Mouse (Mus musculus) hindbrain, postnatal 0 days (tissue): ENCODE measurements around the gene Sash1. TPM values are rescaled to one million over a fixed set of nuclear protein-coding genes. Genes with fewer than 3 reads are reported as not detected.
"Not testable (repeated sequence)": the region's sequence is repeated elsewhere in the genome, so short reads cannot be mapped to it uniquely, and the experiment has no call there.

Experiments
- ATAC-seq: fragments of 200-750 bp; cut with Nextera tagmentation; 2 replicates; pipeline ENCODE4 v1.8.0; 2017; ENCODE audit warnings: mild to moderate bottlenecking, moderate TSS enrichment, moderate library complexity
- DNase-seq: peaks from one replicate; pipeline ENCODE4 v3.0.0-alpha.2; 2015; ENCODE audit warnings: low spot score
- H3K27ac ChIP-seq: fragments of 300-500 bp; sonication (generic); 2 replicates; pipeline ENCODE4 v1.5.1; 2014; ENCODE audit warnings: mild to moderate bottlenecking
- H3K27me3 ChIP-seq: fragments of 300-500 bp; sonication (generic); 2 replicates; pipeline ENCODE4 v1.6.1; 2014; ENCODE audit warnings: low read length, mixed read lengths; ENCODE audit not compliant: insufficient read depth
- H3K36me3 ChIP-seq: fragments of 300-500 bp; sonication (generic); 2 replicates; pipeline ENCODE4 v1.6.1; 2014; ENCODE audit warnings: low read length, mixed read lengths; ENCODE audit not compliant: insufficient read depth
- H3K4me1 ChIP-seq: fragments of 300-500 bp; sonication (generic); 2 replicates; pipeline ENCODE4 v1.6.1; 2014; ENCODE audit warnings: antibody characterized with exemption, low read length, mixed read lengths; ENCODE audit not compliant: insufficient read depth
- H3K4me2 ChIP-seq: fragments of 300-500 bp; sonication (generic); 2 replicates; pipeline ENCODE4 v1.6.1; 2014; ENCODE audit warnings: low read depth, mild to moderate bottlenecking, low read length, moderate library complexity, mixed read lengths
- H3K4me3 ChIP-seq: fragments of 300-500 bp; sonication (generic); 2 replicates; pipeline ENCODE4 v1.5.1; 2014; ENCODE audit warnings: low read length
- H3K9ac ChIP-seq: fragments of 300-500 bp; sonication (generic); replicated peaks from 2 replicates; pipeline ENCODE4 v1.6.1; 2014; ENCODE audit warnings: mild to moderate bottlenecking, low read length, moderate library complexity, mixed read lengths
- H3K9me3 ChIP-seq: fragments of 300-500 bp; sonication (generic); 2 replicates; pipeline ENCODE4 v1.6.1; 2016; ENCODE audit warnings: low read length, mixed read lengths
- CTCF ChIP-seq: IDR thresholded peaks from 2 replicates; pipeline ENCODE4 v1.5.1; 2016; ENCODE audit warnings: antibody characterized with exemption, control low read depth, low read depth
- WGBS: fragments of 180-500 bp; shearing (Covaris S2); extraction: QIAGEN DNeasy Blood & Tissue Kit; methylation state at CpG from one replicate; pipeline ENCODE4 v1.1.7; 2014; 5-methylcytosine and 5-hydroxymethylcytosine counted together
- polyA plus RNA-seq: library from polyadenylated mRNA; unstranded; fragments of >200 nt; fragmentation: Nextera tagmentation; extraction: Ambion mirVana; gene quantifications from 2 replicates; pipeline ENCODE4 v1.2.1, GENCODE M21; 2015
- total RNA-seq: library from RNA; depleted of rRNA; stranded (reverse); fragments of >200 nt; gene quantifications from 2 replicates; pipeline ENCODE4 v1.2.3, GENCODE M21; 2014

Sash1 gene
- total and polyA plus RNA-seq, 2 experiments from 2014 or later, result 7.4 to 50.8 TPM

DNA sequence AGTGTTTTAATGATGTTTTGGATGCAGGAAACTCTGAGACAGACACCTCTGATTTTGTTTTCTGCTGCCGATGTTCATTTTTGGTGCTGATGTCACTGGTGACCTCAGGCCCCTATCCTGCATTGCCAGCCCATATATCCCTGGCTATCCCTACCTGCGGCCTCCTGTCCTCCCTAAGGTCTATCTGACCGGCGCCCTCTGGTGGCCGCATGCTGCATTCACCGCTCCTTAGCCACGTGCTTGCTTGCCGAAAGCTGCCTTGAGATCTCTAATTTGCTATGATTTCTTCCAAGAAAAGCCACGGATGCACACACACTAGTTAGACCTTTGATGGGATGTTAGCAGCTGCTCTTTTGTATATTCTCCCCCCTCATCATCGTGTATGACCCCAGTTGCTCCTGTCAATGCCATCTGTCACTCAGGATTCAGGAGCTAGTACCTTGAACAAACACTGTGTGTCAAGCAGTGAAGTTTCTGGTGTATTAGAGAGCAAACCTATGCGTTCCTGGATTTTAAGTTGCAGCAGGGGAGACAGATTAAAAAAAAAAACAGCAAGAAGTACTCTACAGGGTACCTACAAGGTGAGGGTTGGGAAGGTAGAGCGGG lies 170.1 kb downstream of the Sash1 start:
- no peaks in the 10 kb centered on the region for H3K4me1 ChIP-seq
- no peak overlapping the region for H3K27ac ChIP-seq
- H3K4me3 ChIP-seq, result no peak overlapping the region
- 18% methylated on average over 12 of the region's 12 CpGs for WGBS
- DNase-seq (peak; percentile 86), ATAC-seq (peak; percentile 82)
- no peaks in the 10 kb centered on the region for H3K36me3 ChIP-seq
- TF ChIP-seq CTCF, result peak; percentile 95
- no peaks in the 10 kb centered on the region for H3K27me3 ChIP-seq
- H3K4me2 ChIP-seq, result peak overlapping the region; percentile 22; the same call in 1 of the 2 replicates
- H3K9me3 ChIP-seq, result no peaks in the 10 kb centered on the region
- no peak overlapping the region for H3K9ac ChIP-seq

- not testable (repeated sequence) for H3K4me1 ChIP-seq, H3K9ac ChIP-seq, H3K4me2 ChIP-seq, H3K27me3 ChIP-seq, DNase-seq, H3K9me3 ChIP-seq, ATAC-seq, H3K27ac ChIP-seq, H3K4me3 ChIP-seq, H3K36me3 ChIP-seq
- 92% methylated on average over 1 of the region's 1 CpGs for WGBS
These were observed 189.2 kb downstream of the Sash1 start for GRCm38 (mm10) chr10:8696636-8697035.

DNA sequence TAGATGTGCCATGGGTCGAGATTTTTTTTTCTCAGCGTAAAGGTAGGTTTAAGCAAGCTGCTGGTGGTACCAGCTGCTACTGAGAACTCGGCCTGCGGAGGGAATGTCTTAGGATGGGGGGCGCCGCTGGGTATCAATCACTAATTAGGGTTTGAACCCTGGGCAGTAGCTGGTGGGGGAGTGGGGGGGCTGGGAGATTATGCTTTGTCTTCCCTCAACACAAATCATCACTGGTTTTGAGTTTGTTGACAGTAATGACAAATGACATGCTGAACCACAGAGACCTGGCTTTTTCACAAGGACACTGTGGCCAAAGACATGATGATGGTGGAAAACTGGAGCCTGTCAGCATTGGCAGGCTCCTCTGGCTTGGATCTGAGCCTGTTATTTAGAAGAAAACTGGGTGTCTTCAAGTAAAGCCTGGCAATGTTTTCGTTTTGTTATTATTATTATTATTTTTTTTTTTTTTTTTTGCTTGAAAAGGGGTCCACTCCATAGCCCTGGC lies 191.8 kb downstream of the Sash1 start:
- WGBS, result 83% methylated on average over 7 of the region's 7 CpGs
- no peak for TF ChIP-seq CTCF
- H3K36me3 ChIP-seq, result no peaks in the 10 kb centered on the region

DNA sequence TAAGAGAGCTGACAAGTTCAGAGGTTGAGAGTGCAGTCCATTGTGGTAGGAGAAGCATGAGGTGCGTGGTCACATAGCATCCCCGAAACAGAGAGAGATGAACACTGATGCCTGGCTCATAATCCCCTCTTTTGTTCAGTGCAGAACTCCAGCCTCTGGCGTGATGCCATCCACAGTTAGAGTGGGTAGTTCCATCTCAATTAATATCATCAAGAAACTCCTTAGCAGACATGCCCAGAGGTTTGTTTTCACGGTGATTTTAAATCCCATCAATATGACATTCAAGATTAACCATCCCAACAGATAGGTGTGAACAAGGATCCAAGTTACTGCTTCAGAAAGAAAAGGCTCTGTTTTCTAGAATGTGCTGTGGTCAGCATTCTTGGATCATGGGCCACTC lies 192.3 kb downstream of the Sash1 start:
- Histone ChIP-seq H3K27me3 (no peaks in the 10 kb centered on the region), H3K4me3 (no peak overlapping the region), H3K9ac (no peak overlapping the region), H3K4me1 (no peaks in the 10 kb centered on the region), H3K27ac (no peak overlapping the region), H3K36me3 (no peaks in the 10 kb centered on the region), H3K4me2 (no peak overlapping the region), H3K9me3 (no peaks in the 10 kb centered on the region)
- DNase-seq (no peak), ATAC-seq (no peak)
- WGBS, result 79% methylated on average over 4 of the region's 4 CpGs
- no peak for TF ChIP-seq CTCF

More for the DNA sequence above, 191.8 kb downstream of the Sash1 start:
- Histone ChIP-seq H3K9me3 (no peaks in the 10 kb centered on the region), H3K27ac (no peak overlapping the region), H3K4me1 (no peaks in the 10 kb centered on the region), H3K4me2 (no peak overlapping the region), H3K27me3 (no peaks in the 10 kb centered on the region), H3K9ac (no peak overlapping the region), H3K4me3 (no peak overlapping the region)
- no peak for DNase-seq
- ATAC-seq, result no peak

- Histone ChIP-seq H3K27me3 (no peaks in the 10 kb centered on the region), H3K9ac (no peak overlapping the region), H3K27ac (no peak overlapping the region), H3K4me1 (no peaks in the 10 kb centered on the region), H3K4me3 (no peak overlapping the region), H3K36me3 (no peaks in the 10 kb centered on the region), H3K9me3 (no peaks in the 10 kb centered on the region), H3K4me2 (no peak overlapping the region)
- no peak for TF ChIP-seq CTCF
- ATAC-seq (no peak), DNase-seq (no peak)
- 92% methylated on average over 2 of the region's 2 CpGs for WGBS
These were observed 193.3 kb downstream of the Sash1 start for GRCm38 (mm10) chr10:8692531-8692930.

GRCm38 (mm10) chr10:8686219-8686618 lies 199.7 kb downstream of the Sash1 start:
- ATAC-seq, result no peak
- H3K9ac ChIP-seq, result no peak overlapping the region
- WGBS, result 76% methylated on average over 1 of the region's 1 CpGs
- no peaks in the 10 kb centered on the region for H3K4me1 ChIP-seq
- no peaks in the 10 kb centered on the region for H3K36me3 ChIP-seq
- no peak overlapping the region for H3K27ac ChIP-seq
- TF ChIP-seq CTCF, result no peak
- no peaks in the 10 kb centered on the region for H3K27me3 ChIP-seq
- H3K4me3 ChIP-seq, result no peak overlapping the region
- no peaks in the 10 kb centered on the region for H3K9me3 ChIP-seq
- H3K4me2 ChIP-seq, result no peak overlapping the region
- no peak for DNase-seq

GRCm38 (mm10) chr10:8685269-8685668 lies 200.6 kb downstream of the Sash1 start:
- no peak for ATAC-seq
- no peak overlapping the region for H3K4me3 ChIP-seq
- no peaks in the 10 kb centered on the region for H3K9me3 ChIP-seq
- DNase-seq, result no peak
- WGBS, result 93% methylated on average over 7 of the region's 7 CpGs
- H3K4me1 ChIP-seq, result no peaks in the 10 kb centered on the region
- H3K27me3 ChIP-seq, result no peaks in the 10 kb centered on the region
- H3K36me3 ChIP-seq, result no peaks in the 10 kb centered on the region
- no peak overlapping the region for H3K27ac ChIP-seq
- TF ChIP-seq CTCF, result no peak
- no peak overlapping the region for H3K4me2 ChIP-seq
- H3K9ac ChIP-seq, result no peak overlapping the region
